Mouse (Mus musculus): ENCODE measurements at regions not wholly inside any gene's neighbourhood (a gene's known extent, or its start where the extent isn't known, plus 50 kb on each side); places are given as distances from the start of the nearest gene placed in this dataset.

DNA sequence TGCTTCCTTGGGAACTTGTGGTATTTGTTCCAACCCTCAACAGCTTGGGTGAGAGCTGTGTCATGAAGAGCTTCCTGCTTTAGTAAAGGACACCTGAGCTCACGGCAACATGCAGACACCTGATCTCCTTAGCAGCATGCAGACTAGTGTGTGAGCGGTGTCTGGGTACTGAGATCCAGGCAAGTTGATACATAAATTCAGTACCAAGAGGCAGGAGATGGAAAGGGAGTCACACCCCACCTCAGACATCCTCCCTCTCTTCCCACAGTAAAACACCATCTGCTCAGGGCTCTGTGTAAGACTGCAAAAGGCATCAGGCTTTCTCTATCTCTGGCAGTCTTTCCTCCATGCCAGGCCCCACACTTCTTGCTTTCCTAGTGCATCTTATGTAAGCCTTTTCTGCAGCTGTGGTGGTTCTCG, 141.3 kb downstream of the Efnb2 start:
- Histone ChIP-seq H3K4me2 (replicated peaks; ENCODE audit: low read depth, low read length) (no peak overlapping the region), H3K4me1 (ENCODE audit: insufficient read depth, low read length) (peaks cover 5% of the 10 kb centered on the region; the same call in 1 of the 2 replicates), H3K9ac (replicated peaks; ENCODE audit: low read length) (no peak overlapping the region), H3K27me3 (ENCODE audit: insufficient read depth, low read length) (no peaks in the 10 kb centered on the region), H3K36me3 (ENCODE audit: insufficient read depth, low read length) (no peaks in the 10 kb centered on the region), H3K27ac (ENCODE audit: low read length) (no peak overlapping the region), H3K9me3 (ENCODE audit: low read length) (no peaks in the 10 kb centered on the region), H3K4me3 (ENCODE audit: low read length) (no peak overlapping the region)
- 71% methylated on average over 3 of the region's 3 CpGs for WGBS
- no peak for ATAC-seq (ENCODE audit: low FRiP score, low TSS enrichment)

GRCm38 (mm10) chr8:8517599-8517998, 143.4 kb downstream of the Efnb2 start:
- H3K9ac ChIP-seq (replicated peaks; ENCODE audit: low read length): no peak overlapping the region
- peaks cover 5% of the 10 kb centered on the region; the same call in 1 of the 2 replicates for H3K4me1 ChIP-seq (ENCODE audit: insufficient read depth, low read length)
- H3K4me3 ChIP-seq (ENCODE audit: low read length): no peak overlapping the region
- H3K9me3 ChIP-seq (ENCODE audit: low read length): no peaks in the 10 kb centered on the region
- H3K27ac ChIP-seq (ENCODE audit: low read length): no peak overlapping the region
- 70% methylated on average over 2 of the region's 2 CpGs for WGBS
- no peak for ATAC-seq (ENCODE audit: low FRiP score, low TSS enrichment)
- H3K27me3 ChIP-seq (ENCODE audit: insufficient read depth, low read length): no peaks in the 10 kb centered on the region
- H3K36me3 ChIP-seq (ENCODE audit: insufficient read depth, low read length): no peaks in the 10 kb centered on the region
- H3K4me2 ChIP-seq (replicated peaks; ENCODE audit: low read depth, low read length): no peak overlapping the region

- WGBS: 76% methylated on average over 1 of the region's 1 CpGs
- no peak overlapping the region for H3K4me3 ChIP-seq (ENCODE audit: low read length)
- no peaks in the 10 kb centered on the region for H3K9me3 ChIP-seq (ENCODE audit: low read length)
- no peak overlapping the region for H3K27ac ChIP-seq (ENCODE audit: low read length)
- no peak overlapping the region for H3K4me2 ChIP-seq (replicated peaks; ENCODE audit: low read depth, low read length)
- no peaks in the 10 kb centered on the region for H3K27me3 ChIP-seq (ENCODE audit: insufficient read depth, low read length)
- H3K9ac ChIP-seq (replicated peaks; ENCODE audit: low read length): no peak overlapping the region
- H3K36me3 ChIP-seq (ENCODE audit: insufficient read depth, low read length): no peaks in the 10 kb centered on the region
- no peak for ATAC-seq (ENCODE audit: low FRiP score, low TSS enrichment)
- H3K4me1 ChIP-seq (ENCODE audit: insufficient read depth, low read length): 0 out of 2 replicates have a peak, but pooled peaks cover under 1% of the 10 kb centered on the region
Observed at GRCm38 (mm10) chr8:8516272-8516671, 144.8 kb downstream of the Efnb2 start.

GRCm38 (mm10) chr8:8499921-8500320, 161.1 kb downstream of the Efnb2 start:
- H3K36me3 ChIP-seq (ENCODE audit: insufficient read depth, low read length): no peaks in the 10 kb centered on the region
- H3K9ac ChIP-seq (replicated peaks; ENCODE audit: low read length): no peak overlapping the region
- peaks cover 3% of the 10 kb centered on the region; the same call in 1 of the 2 replicates for H3K9me3 ChIP-seq (ENCODE audit: low read length)
- WGBS: 89% methylated on average over 9 of the region's 9 CpGs
- no peak overlapping the region for H3K27ac ChIP-seq (ENCODE audit: low read length)
- no peak overlapping the region for H3K4me2 ChIP-seq (replicated peaks; ENCODE audit: low read depth, low read length)
- H3K4me3 ChIP-seq (ENCODE audit: low read length): no peak overlapping the region
- ATAC-seq (ENCODE audit: low FRiP score, low TSS enrichment): no peak
- peaks cover 3% of the 10 kb centered on the region; the same call in 1 of the 2 replicates for H3K27me3 ChIP-seq (ENCODE audit: insufficient read depth, low read length)
- no peaks in the 10 kb centered on the region for H3K4me1 ChIP-seq (ENCODE audit: insufficient read depth, low read length)

DNA sequence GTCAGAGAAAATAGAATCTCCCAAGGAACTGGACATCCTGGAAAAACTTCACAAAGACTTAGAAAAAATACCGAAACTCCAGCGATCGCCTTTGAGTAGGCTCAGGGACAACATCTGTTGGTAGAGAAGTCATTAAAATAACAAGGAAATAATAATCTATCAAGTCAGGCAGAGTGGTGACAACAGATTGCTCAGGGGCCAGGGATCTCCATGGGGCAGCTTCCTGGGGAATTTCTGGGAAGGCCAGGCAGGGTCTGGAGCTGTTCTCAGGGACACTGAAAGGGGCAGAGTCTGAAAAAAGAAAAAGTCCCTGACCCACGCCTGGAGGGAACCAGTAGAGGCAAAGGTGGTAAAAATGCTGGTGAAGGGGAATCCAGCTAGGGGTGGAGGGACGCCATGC, 162.3 kb downstream of the Efnb2 start:
- H3K4me2 ChIP-seq (replicated peaks; ENCODE audit: low read depth, low read length): no peak overlapping the region
- H3K4me3 ChIP-seq (ENCODE audit: low read length): no peak overlapping the region
- no peak overlapping the region for H3K27ac ChIP-seq (ENCODE audit: low read length)
- WGBS: 33% methylated on average over 5 of the region's 5 CpGs
- H3K9me3 ChIP-seq (ENCODE audit: low read length): peaks cover 3% of the 10 kb centered on the region; the same call in 1 of the 2 replicates
- H3K36me3 ChIP-seq (ENCODE audit: insufficient read depth, low read length): no peaks in the 10 kb centered on the region
- H3K4me1 ChIP-seq (ENCODE audit: insufficient read depth, low read length): no peaks in the 10 kb centered on the region
- no peak for ATAC-seq (ENCODE audit: low FRiP score, low TSS enrichment)
- H3K27me3 ChIP-seq (ENCODE audit: insufficient read depth, low read length): peaks cover 3% of the 10 kb centered on the region; the same call in 1 of the 2 replicates
- H3K9ac ChIP-seq (replicated peaks; ENCODE audit: low read length): no peak overlapping the region

- Histone ChIP-seq H3K4me3 (ENCODE audit: low read length) (no peak overlapping the region), H3K27me3 (ENCODE audit: insufficient read depth, low read length) (no peaks in the 10 kb centered on the region; the same call in 1 of the 2 replicates), H3K9ac (replicated peaks; ENCODE audit: low read length) (no peak overlapping the region), H3K27ac (ENCODE audit: low read length) (no peak overlapping the region), H3K9me3 (ENCODE audit: low read length) (no peaks in the 10 kb centered on the region), H3K4me1 (ENCODE audit: insufficient read depth, low read length) (0 out of 2 replicates have a peak, but pooled peaks cover 4% of the 10 kb centered on the region), H3K4me2 (replicated peaks; ENCODE audit: low read depth, low read length) (no peak overlapping the region), H3K36me3 (ENCODE audit: insufficient read depth, low read length) (no peaks in the 10 kb centered on the region)
- ATAC-seq (ENCODE audit: low FRiP score, low TSS enrichment): no peak
- 85% methylated on average over 7 of the region's 7 CpGs for WGBS
Observed at GRCm38 (mm10) chr8:8495472-8495871, 165.6 kb downstream of the Efnb2 start.

- no peak overlapping the region for H3K9ac ChIP-seq (replicated peaks; ENCODE audit: low read length)
- 94% methylated on average over 10 of the region's 10 CpGs for WGBS
- H3K9me3 ChIP-seq (ENCODE audit: low read length): no peaks in the 10 kb centered on the region
- no peak overlapping the region for H3K4me3 ChIP-seq (ENCODE audit: low read length)
- H3K36me3 ChIP-seq (ENCODE audit: insufficient read depth, low read length): no peaks in the 10 kb centered on the region
- no peak for ATAC-seq (ENCODE audit: low FRiP score, low TSS enrichment)
- peaks cover 13% of the 10 kb centered on the region; the same call in 1 of the 2 replicates for H3K4me1 ChIP-seq (ENCODE audit: insufficient read depth, low read length)
- no peak overlapping the region for H3K27ac ChIP-seq (ENCODE audit: low read length)
- no peak overlapping the region for H3K4me2 ChIP-seq (replicated peaks; ENCODE audit: low read depth, low read length)
- H3K27me3 ChIP-seq (ENCODE audit: insufficient read depth, low read length): no peaks in the 10 kb centered on the region; the same call in 1 of the 2 replicates
Observed at GRCm38 (mm10) chr8:8494281-8494680, 166.8 kb downstream of the Efnb2 start.

DNA sequence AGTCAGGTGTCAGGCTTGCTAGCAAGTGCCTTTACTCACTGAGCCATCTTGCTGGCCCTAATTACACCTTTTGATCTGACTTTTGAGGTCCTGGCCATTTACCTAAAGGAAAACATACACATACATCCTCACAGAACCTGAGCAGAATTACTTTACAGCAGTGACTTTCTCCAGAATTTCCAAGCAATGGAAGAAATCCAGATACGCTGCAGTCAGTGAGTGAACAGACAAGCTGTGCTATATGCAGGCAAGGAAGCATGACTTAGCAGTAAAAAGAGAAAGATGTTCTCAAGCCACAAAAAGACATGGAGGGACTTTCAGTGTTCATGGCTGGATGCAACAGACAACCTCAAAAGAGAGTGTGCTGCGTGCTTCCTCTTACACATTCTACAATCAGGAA, 169.1 kb downstream of the Efnb2 start:
- H3K36me3 ChIP-seq (ENCODE audit: insufficient read depth, low read length): no peaks in the 10 kb centered on the region
- H3K27ac ChIP-seq (ENCODE audit: low read length): no peak overlapping the region
- WGBS: 88% methylated on average over 2 of the region's 2 CpGs
- no peak overlapping the region for H3K9ac ChIP-seq (replicated peaks; ENCODE audit: low read length)
- no peak for ATAC-seq (ENCODE audit: low FRiP score, low TSS enrichment)
- H3K4me3 ChIP-seq (ENCODE audit: low read length): no peak overlapping the region
- H3K9me3 ChIP-seq (ENCODE audit: low read length): no peaks in the 10 kb centered on the region
- H3K4me1 ChIP-seq (ENCODE audit: insufficient read depth, low read length): peaks cover 27% of the 10 kb centered on the region
- H3K4me2 ChIP-seq (replicated peaks; ENCODE audit: low read depth, low read length): no peak overlapping the region
- H3K27me3 ChIP-seq (ENCODE audit: insufficient read depth, low read length): peaks cover 5% of the 10 kb centered on the region

DNA sequence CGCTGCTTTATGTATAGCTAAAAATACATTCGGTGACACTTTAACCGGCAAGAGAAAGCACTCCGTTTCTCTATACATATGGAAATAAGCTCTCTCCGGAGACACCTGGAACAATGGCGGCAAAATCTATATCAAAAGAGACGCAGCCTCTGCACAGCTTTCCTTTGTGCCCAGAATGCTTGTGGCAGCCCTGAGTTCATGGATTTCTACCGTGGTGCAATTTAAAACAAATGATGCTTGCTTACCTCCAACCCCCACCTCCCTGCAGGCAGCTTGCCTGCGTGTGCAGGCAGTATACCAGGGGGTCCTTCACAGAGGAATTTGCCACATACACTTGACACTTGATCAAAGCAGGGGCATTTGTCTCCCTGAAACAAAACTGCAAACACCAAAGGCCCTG, 171.3 kb downstream of the Efnb2 start:
- Histone ChIP-seq H3K4me1 (ENCODE audit: insufficient read depth, low read length) (peaks cover 27% of the 10 kb centered on the region), H3K4me3 (ENCODE audit: low read length) (no peak overlapping the region), H3K9me3 (ENCODE audit: low read length) (no peaks in the 10 kb centered on the region), H3K36me3 (ENCODE audit: insufficient read depth, low read length) (no peaks in the 10 kb centered on the region), H3K27ac (ENCODE audit: low read length) (no peak overlapping the region), H3K9ac (replicated peaks; ENCODE audit: low read length) (no peak overlapping the region), H3K4me2 (replicated peaks; ENCODE audit: low read depth, low read length) (no peak overlapping the region), H3K27me3 (ENCODE audit: insufficient read depth, low read length) (peaks cover 5% of the 10 kb centered on the region)
- WGBS: 18% methylated on average over 9 of the region's 9 CpGs
- ATAC-seq (ENCODE audit: low FRiP score, low TSS enrichment): no peak

DNA sequence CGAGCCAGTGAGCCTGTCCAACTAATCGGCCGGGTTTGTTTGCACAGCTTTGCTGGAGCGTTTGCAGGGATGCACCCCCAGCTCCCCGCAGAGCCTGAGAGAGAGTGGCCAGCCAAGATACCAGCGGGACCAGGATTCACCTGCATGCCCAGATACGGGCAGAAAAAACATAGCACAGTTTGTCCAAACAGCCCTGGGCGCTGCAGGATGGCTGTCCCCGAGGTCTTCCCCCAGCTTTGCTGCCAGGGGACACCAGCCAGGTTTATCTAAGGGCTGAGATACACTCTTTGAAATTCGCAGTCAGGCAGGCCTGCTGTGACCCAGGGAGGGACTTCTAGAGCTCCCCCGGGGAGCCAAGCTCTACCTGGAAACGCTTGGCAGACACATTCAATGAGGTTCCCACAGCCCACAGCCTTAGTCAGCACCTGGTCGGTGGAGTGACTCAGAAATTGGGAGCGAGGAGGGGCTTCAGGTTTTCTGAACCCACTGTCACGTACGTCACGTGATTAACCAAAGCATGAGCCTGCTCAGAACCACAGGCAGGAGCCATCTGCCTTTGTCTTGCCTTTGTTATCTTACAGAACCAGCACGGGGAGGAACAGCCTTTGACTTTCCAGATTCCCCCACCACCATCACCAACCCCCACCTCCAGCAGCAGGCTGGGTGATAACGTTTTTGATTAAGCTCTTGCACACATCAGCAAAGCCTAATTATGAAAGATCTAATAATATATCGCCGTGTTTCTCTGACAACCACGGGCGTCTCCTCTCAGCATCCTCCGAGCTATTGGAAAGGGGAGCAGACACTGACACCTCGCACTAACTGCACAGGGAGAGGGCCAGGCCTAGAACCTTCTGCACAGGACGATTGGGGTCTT, 172.1 kb downstream of the Efnb2 start:
- ATAC-seq (ENCODE audit: low FRiP score, low TSS enrichment): peak; percentile 78
- H3K27me3 ChIP-seq (ENCODE audit: insufficient read depth, low read length): peaks cover 5% of the 10 kb centered on the region

More for the DNA sequence above, 172.1 kb downstream of the Efnb2 start:
- peaks cover 27% of the 10 kb centered on the region for H3K4me1 ChIP-seq (ENCODE audit: insufficient read depth, low read length)
- H3K4me3 ChIP-seq (ENCODE audit: low read length): peak overlapping the region; percentile 1; the same call in 1 of the 2 replicates
- H3K9ac ChIP-seq (replicated peaks; ENCODE audit: low read length): 0 out of 2 replicates have a peak overlapping the region, but pooled peaks have one; percentile 0
- no peaks in the 10 kb centered on the region for H3K9me3 ChIP-seq (ENCODE audit: low read length)
- WGBS: 17% methylated on average over 26 of the region's 26 CpGs
- H3K4me2 ChIP-seq (replicated peaks; ENCODE audit: low read depth, low read length): peak overlapping the region; percentile 36
- H3K27ac ChIP-seq (ENCODE audit: low read length): no peak overlapping the region
- H3K36me3 ChIP-seq (ENCODE audit: insufficient read depth, low read length): no peaks in the 10 kb centered on the region
